Mouse (Mus musculus) liver, embryonic 15.5 days (tissue): ENCODE measurements at regions not wholly inside any gene's neighbourhood (a gene's known extent, or its start where the extent isn't known, plus 50 kb on each side); places are given as distances from the start of the nearest gene placed in this dataset.
A peak's percentile ranks its signal among the peaks of the same experiment; 100 is the strongest.
"Not testable (repeated sequence)": the region's sequence is repeated elsewhere in the genome, so short reads cannot be mapped to it uniquely, and the experiment has no call there.

Source experiments
- ATAC-seq: fragments of 200-750 bp; cut with Nextera tagmentation; 2 replicates; pipeline ENCODE4 v1.8.0; 2017; ENCODE audit warnings: moderate number of reproducible peaks, mild to moderate bottlenecking, moderate library complexity; ENCODE audit not compliant: insufficient read depth
- H3K27ac ChIP-seq: fragments of 300-500 bp; sonication (generic); replicated peaks from 2 replicates; pipeline ENCODE4 v1.5.1; 2015; ENCODE audit warnings: mild to moderate bottlenecking, inconsistent platforms
- H3K27me3 ChIP-seq: fragments of 300-500 bp; sonication (generic); 2 replicates; pipeline ENCODE4 v1.6.1; 2015; ENCODE audit warnings: mild to moderate bottlenecking, inconsistent platforms
- H3K36me3 ChIP-seq: fragments of 300-500 bp; sonication (generic); replicated peaks from 2 replicates; pipeline ENCODE4 v1.6.1; 2015; ENCODE audit warnings: moderate library complexity, mild to moderate bottlenecking, inconsistent platforms
- H3K4me1 ChIP-seq: fragments of 300-500 bp; sonication (generic); replicated peaks from 2 replicates; pipeline ENCODE4 v1.6.1; 2015; ENCODE audit warnings: inconsistent platforms
- H3K4me2 ChIP-seq: fragments of 300-500 bp; sonication (generic); 2 replicates; pipeline ENCODE4 v1.6.1; 2015; ENCODE audit warnings: moderate library complexity, mild to moderate bottlenecking, inconsistent platforms
- H3K4me3 ChIP-seq: fragments of 300-500 bp; sonication (generic); replicated peaks from 2 replicates; pipeline ENCODE4 v1.5.1; 2015; ENCODE audit warnings: mild to moderate bottlenecking, inconsistent platforms
- H3K9ac ChIP-seq: fragments of 300-500 bp; sonication (generic); 2 replicates; pipeline ENCODE4 v1.6.1; 2015; ENCODE audit warnings: moderate library complexity, mild to moderate bottlenecking, inconsistent platforms
- H3K9me3 ChIP-seq: fragments of 300-500 bp; sonication (generic); replicated peaks from 2 replicates; pipeline ENCODE4 v1.6.1; 2016; ENCODE audit warnings: inconsistent platforms
- WGBS: fragments of 180-500 bp; shearing (Covaris S2); methylation state at CpG from one replicate; pipeline ENCODE4 v1.1.7; 2015; ENCODE audit warnings: mixed read lengths; ENCODE audit not compliant: insufficient replicate concordance; 5-methylcytosine and 5-hydroxymethylcytosine counted together

DNA sequence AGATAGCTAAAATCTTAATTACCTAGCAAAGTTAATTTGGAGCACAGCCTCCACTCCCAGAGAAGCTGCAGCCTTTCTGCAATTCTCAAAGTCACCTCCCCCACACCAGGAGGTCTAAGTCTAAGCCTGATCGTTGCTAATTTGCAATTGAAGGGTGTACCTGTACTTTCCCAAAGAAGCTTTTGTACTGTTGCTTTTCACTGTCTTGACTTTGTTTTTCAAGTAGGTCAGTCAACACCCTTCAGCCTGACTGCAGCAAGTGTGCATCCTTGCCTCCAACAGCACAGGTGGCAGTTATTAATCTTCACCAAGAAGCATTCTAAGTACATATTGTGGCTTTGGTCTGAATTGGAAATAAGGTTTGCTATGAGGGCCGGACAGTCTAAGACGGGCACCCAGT, 91.7 kb upstream of the Slc22a30 start:
- not testable (repeated sequence) for ATAC-seq, H3K9me3 ChIP-seq, H3K27ac ChIP-seq, H3K27me3 ChIP-seq, H3K4me3 ChIP-seq, H3K9ac ChIP-seq, H3K4me1 ChIP-seq, H3K4me2 ChIP-seq, H3K36me3 ChIP-seq
- 72% methylated on average over 3 of the region's 3 CpGs for WGBS

DNA sequence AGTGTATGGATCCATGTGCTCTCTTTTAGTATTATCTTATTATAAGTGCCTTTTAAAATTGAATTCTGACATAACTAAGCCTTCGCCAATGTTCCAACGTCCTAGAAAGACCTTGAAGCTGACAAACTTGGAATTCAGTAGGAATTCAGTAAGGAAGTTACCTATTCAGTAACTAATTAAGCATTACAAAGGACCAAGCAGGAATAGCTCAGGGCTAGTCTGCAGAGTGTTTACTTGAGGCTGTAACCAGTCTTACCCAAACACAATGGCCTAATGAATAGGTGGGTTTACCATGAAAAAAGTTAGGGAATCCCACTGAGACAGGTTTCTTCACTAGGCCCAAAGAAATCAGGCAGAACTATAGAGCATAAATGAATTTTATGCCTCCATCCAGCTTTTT, 92.6 kb upstream of the Slc22a30 start:
- not testable (repeated sequence) for H3K9me3 ChIP-seq, H3K36me3 ChIP-seq, ATAC-seq, H3K4me1 ChIP-seq, H3K4me2 ChIP-seq, H3K27ac ChIP-seq, H3K4me3 ChIP-seq, H3K9ac ChIP-seq, H3K27me3 ChIP-seq
- 79% methylated on average over 2 of the region's 2 CpGs for WGBS

GRCm38 (mm10) chr19:8517721-8518120, 73.3 kb upstream of the Slc22a8 start:
- not testable (repeated sequence) for ATAC-seq, H3K36me3 ChIP-seq, H3K27me3 ChIP-seq, H3K4me1 ChIP-seq, H3K27ac ChIP-seq, H3K9me3 ChIP-seq
- 46% methylated on average over 6 of the region's 6 CpGs for WGBS
- Histone ChIP-seq H3K4me3 (peak overlapping the region; percentile 64), H3K9ac (peak overlapping the region; percentile 56; the same call in 1 of the 2 replicates), H3K4me2 (peak overlapping the region; percentile 65)

DNA sequence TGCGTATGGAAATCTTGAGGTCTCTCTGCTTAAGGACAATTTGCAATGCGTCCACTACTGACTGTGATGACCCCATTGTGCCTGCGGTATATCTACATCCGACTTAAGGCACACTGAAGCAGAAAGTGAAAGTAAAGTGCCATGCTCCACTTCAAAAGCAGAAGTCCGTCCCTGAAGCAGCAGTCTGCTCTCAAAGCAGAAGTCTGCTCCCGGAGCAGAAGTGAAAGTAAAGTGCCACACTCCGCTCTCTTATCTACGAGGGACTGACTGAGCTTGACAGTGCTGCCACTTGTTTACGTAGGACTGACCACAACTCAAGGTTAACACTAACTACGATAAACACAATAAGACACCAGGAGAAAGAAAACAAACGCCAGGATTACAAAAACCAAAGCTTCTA, 72.8 kb upstream of the Slc22a8 start:
- no peaks in the 10 kb centered on the region for H3K9me3 ChIP-seq
- no peaks in the 10 kb centered on the region for H3K36me3 ChIP-seq
- H3K4me2 ChIP-seq = peak overlapping the region; percentile 65
- peak overlapping the region; percentile 56; the same call in 1 of the 2 replicates for H3K9ac ChIP-seq
- H3K4me1 ChIP-seq = peaks cover 6% of the 10 kb centered on the region; the same call in 1 of the 2 replicates
- peak overlapping the region; percentile 70 for H3K27ac ChIP-seq
- ATAC-seq = peak; percentile 77
- no peaks in the 10 kb centered on the region for H3K27me3 ChIP-seq
- WGBS = 5% methylated on average over 11 of the region's 11 CpGs
- H3K4me3 ChIP-seq = peak overlapping the region; percentile 64

- H3K4me2 ChIP-seq = peak overlapping the region; percentile 65
- peak; percentile 47; the same call in 1 of the 2 replicates for ATAC-seq
- peak overlapping the region; percentile 70 for H3K27ac ChIP-seq
- not testable (repeated sequence) for H3K36me3 ChIP-seq, H3K4me1 ChIP-seq, H3K9me3 ChIP-seq, H3K9ac ChIP-seq, H3K27me3 ChIP-seq
- WGBS = 50% methylated on average over 7 of the region's 7 CpGs
- H3K4me3 ChIP-seq = peak overlapping the region; percentile 64
These were observed 72.1 kb upstream of the Slc22a8 start for GRCm38 (mm10) chr19:8518933-8519332.

- Histone ChIP-seq H3K27me3 (no peaks in the 10 kb centered on the region), H3K27ac (no peak overlapping the region), H3K4me1 (no peaks in the 10 kb centered on the region), H3K4me3 (no peak overlapping the region), H3K4me2 (no peak overlapping the region), H3K36me3 (no peaks in the 10 kb centered on the region), H3K9me3 (no peaks in the 10 kb centered on the region), H3K9ac (no peak overlapping the region)
- ATAC-seq = no peak
- 51% methylated on average over 3 of the region's 3 CpGs for WGBS
These were observed 56.5 kb upstream of the Slc22a8 start for GRCm38 (mm10) chr19:8534597-8534996.

- no peaks in the 10 kb centered on the region for H3K36me3 ChIP-seq
- WGBS = 45% methylated on average over 2 of the region's 2 CpGs
- no peak overlapping the region for H3K27ac ChIP-seq
- H3K9ac ChIP-seq = no peak overlapping the region
- no peak for ATAC-seq
- no peaks in the 10 kb centered on the region for H3K4me1 ChIP-seq
- no peaks in the 10 kb centered on the region for H3K27me3 ChIP-seq
- no peak overlapping the region for H3K4me2 ChIP-seq
- no peaks in the 10 kb centered on the region for H3K9me3 ChIP-seq
- no peak overlapping the region for H3K4me3 ChIP-seq
These were observed 55.0 kb upstream of the Slc22a8 start for GRCm38 (mm10) chr19:8536085-8536484.
